Mouse (Mus musculus) heart, postnatal 4 days (tissue): ENCODE results near the gene Fbxo9. TPM values are rescaled to one million over a fixed set of nuclear protein-coding genes. Genes with fewer than 3 reads are reported as not detected.
"Not testable (repeated sequence)": the region's sequence is repeated elsewhere in the genome, so short reads cannot be mapped to it uniquely, and the experiment has no call there.

ENCODE experiments used
- DNase-seq: peaks from one replicate; pipeline ENCODE4 v3.0.0; 2021
- total RNA-seq, 2 experiments: library from RNA; stranded (reverse); gene quantifications; 2 replicates each; pipeline ENCODE4 v1.2.3; 2021

The Fbxo9 gene
- 10 to 100 TPM; 67.6 to 72.3 TPM for total RNA-seq

GRCm38 (mm10) chr9:78108796-78109239, at the start of gene Fbxo9, which contains the start of gene Ick:
Fbxo9 (minus strand) TSS chr9:78109065.
Ick (plus strand) TSS chr9:78109192.
- peak; percentile 87 for DNase-seq

GRCm38 (mm10) chr9:78157221-78157620, 48.4 kb upstream of the Fbxo9 start:
- DNase-seq, result no peak

DNA sequence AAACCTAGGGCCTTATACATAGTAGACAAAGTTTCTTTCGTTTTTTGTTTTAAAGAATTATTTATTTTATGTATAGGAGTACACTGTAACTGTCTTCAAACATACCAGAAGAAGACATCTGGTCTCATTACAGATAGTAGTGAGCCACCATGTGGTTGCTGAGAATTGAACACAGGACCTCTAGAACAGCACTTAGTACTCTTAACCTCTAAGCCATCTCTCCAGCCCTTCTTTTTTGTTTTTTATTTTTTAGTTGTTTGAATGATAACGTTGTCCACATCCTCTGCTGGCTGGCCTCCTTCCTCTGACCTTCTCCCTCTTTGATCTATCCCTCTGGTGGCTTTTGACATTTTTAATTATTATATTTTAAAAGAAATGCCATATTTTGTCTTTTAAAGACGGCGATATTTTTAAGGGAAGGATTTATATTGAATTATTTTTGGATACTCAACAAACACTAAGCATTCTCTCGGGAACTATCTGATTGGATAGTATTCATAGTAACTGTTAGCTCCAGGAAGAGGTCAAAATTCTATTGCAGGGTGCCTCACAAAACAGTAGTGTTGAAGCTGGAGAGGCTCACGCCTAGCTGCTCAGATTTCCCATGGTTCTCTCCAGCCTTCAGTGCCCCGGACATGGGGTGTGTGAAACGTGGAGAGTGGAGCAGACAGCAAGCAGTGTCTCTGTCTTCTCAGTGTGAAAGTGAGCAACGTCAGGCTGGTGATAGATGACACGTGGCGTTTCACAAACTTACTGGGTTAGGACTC, 45.5 kb upstream of the Fbxo9 start:
- DNase-seq, result no peak

DNA sequence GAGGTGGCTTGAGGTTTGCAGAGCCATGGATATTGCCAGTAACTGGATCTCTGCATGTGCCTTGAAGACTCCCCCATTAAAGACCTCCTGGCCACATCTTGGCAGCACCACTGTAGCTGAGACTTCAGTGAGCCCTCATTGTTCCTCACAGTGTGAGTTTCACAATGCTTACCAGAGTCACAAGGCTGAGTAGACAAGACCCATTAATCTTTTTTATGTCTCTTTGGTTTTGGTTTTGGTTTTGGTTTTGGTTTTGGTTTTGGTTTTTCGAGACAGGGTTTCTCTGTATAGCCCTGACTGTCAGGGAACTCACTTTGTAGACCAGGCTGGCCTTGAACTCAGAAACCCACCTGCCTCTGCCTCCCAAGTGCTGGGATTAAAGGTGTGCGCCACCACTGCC, 40.9 kb upstream of the Fbxo9 start:
- not testable (repeated sequence) for DNase-seq

DNA sequence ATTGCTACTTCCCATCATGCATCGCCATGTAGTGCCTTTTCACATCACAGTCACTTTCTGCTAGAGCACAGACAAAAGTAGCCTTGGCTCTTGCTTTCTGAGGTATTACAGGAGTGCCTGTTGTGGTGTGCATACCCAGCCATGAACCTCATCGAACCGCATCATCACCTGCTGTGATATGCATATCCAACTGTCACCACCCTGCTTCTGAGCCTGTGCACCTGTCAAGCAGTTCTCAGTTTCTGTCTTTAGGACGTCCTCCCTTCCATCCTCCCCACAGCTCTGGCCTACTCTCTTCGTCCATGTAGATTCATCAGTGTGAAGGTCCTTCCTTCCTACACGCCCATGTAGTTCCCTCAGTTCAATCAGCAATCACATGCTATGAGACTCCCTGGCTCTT, 39.3 kb upstream of the Fbxo9 start:
- DNase-seq, result no peak

DNA sequence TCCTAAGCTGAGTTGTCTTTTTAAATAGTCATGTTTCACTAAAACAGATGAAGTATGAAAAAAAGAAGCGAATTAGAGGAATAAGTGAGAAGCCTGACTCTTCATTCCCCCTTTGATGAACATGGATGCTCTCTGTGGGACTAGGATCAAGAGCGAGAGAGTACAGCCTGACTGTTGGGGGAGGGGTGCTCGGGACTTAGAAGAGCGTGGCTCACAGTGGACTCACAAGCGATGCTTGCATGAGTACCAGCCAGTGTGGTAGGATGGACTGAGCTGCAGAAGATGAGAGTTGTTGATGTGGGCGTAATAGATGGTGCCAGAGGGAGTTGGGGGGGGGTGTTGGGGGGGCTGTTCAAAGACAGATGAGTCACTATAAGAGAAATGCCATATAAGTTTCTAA, 37.8 kb upstream of the Fbxo9 start:
- DNase-seq, result no peak

GRCm38 (mm10) chr9:78146099-78146498, 37.2 kb upstream of the Fbxo9 start:
- no peak for DNase-seq

DNA sequence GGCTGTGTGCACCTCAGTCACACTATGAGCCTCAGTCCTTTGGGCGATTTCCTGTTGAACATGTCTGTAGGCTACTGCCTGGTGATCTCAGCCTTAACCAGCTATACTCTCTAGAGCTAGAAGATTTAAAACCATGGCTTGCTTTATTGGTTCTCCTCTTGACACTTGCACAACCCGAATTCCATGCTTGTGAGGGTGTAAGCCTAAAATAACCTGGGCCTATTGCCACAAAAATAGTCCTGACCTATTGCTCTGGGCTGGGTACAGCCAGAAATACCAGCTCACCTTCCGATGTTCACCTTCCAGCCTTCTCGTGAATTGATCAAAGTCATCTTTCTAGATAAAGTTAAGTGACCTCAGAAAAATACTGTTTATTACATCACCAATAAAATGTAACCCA, 30.6 kb upstream of the Fbxo9 start:
- DNase-seq, result peak; percentile 44

- no peak for DNase-seq
Observed at GRCm38 (mm10) chr9:78138044-78138676, 29.3 kb upstream of the Fbxo9 start.

DNA sequence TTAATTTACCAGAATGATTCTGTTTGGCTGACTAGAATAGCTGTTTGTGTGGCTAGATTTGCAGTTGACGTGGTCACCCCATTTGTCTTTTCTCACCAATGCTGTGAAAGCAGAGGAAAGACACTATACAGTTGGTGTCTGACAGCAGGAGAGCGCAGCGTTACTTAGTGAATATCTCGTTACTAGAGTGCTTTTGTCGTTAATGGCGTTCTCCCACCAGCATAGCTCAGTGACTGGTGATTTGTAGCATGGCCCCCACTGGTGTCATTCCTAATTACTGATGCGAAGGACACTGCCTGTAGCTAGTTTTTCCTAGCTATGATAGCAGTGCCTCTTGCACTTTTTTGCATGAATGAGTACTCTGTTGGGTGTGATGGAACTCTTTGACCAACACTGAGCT, 26.8 kb upstream of the Fbxo9 start:
- DNase-seq, result no peak

- DNase-seq, result no peak
Observed at GRCm38 (mm10) chr9:78126643-78127042, 17.8 kb upstream of the Fbxo9 start.

GRCm38 (mm10) chr9:78126007-78126406, 17.1 kb upstream of the Fbxo9 start:
- no peak for DNase-seq

DNA sequence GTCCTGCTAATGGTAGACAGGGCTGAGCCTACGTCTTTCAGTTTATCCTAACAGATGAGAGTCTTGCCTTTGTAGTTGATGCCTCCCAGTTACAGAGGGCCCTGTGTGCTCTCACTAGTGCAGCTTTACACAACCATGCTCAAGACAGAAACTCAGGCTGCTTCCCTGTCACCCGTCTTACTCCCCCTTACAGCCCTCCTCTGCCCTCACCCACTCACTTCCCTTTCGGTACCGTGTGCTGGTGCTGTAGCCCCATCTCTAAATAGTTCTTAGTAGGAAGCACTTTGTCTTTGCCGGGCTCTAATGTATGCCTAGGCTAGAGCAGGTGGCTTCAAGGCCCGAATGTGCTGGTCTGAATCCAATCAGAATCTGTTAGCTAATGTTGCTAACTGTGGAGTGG, 15.4 kb upstream of the Fbxo9 start:
- DNase-seq, result no peak

GRCm38 (mm10) chr9:78122939-78123712, 14.3 kb upstream of the Fbxo9 start:
- DNase-seq, result no peak

- no peak for DNase-seq
Observed at GRCm38 (mm10) chr9:78121985-78122384, 13.1 kb upstream of the Fbxo9 start.

DNA sequence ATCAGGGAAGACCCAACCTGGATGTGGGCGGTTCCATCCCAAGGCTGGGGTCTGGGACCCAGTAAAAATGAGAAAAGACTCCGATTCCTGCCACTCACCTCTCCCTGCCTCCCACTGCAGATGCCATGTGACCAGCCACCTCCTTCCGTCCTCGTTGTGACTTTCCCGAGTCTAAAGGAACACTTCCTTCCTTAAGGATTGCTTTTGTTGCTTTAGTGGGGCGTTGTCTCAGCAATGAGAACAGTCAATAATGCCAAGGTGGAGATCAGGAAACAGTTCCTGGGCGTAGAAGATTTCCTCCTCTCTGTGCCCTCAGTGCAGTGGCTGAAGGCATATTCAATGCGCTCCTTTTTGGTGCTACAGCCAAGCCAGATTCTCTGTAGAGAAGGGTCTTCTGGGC, 12.5 kb upstream of the Fbxo9 start:
- no peak for DNase-seq

- DNase-seq, result no peak
Observed at GRCm38 (mm10) chr9:78117690-78118089, 8.8 kb upstream of the Fbxo9 start.

DNA sequence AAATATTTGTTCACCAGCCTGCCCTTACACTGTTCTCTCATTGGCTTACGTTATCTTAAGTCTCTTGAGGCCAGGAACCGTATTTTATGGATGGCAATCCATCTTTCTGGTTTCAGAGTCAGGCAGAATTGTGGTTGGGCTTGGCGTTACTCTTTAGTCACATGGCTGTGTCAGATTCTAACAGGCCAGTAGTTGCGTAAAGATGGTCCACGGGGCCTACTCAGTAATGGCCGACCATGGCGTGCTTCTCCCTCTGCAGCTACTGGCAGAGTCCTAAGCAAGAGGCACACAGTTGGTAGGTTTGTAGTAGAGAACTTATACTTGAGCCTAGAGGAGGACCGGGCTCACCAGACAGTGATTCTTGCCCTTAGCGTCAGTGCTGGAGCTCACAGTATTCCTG, 6.9 kb upstream of the Fbxo9 start:
- no peak for DNase-seq

- DNase-seq, result no peak
Observed at GRCm38 (mm10) chr9:78113538-78113885, 4.6 kb upstream of the Fbxo9 start.

DNA sequence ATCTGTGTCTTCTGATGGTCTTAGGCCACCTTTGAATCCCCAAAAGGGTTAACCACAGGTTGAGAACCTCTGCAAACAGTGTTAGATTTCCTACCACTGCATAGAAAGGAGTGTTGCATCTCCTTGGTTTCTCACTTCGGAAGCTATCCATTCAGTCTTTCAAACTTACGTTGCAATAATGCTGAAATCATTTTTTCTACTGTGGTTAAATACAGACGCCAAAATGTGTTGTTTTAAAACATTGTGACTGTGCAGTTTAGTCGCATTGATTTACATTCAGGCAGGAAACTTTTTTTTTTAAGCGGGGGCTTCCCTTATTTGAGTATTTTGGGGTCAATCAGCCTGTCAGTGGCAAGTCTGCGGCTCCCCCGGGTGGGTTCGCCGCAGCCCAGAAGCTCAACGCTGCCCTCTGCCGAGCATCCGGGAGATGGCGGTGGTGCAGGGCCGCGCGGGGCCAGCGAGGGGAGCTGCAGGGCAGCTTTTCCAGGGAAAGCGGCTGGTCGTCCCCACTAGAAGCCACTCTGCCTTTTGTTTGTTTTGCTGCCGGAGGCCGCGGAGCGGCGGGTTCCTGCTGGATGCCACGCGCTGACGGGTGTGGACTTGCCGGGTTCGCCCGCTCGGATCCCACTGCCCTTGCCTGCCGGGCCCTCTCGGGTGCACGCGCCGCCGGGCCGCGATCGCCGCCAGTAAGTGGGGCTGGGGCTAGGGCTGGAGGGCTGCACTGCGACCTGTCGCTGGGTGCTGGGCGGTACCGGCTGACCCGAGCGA, 4.1 kb upstream of the Fbxo9 start:
- DNase-seq, result peak; percentile 97

DNA sequence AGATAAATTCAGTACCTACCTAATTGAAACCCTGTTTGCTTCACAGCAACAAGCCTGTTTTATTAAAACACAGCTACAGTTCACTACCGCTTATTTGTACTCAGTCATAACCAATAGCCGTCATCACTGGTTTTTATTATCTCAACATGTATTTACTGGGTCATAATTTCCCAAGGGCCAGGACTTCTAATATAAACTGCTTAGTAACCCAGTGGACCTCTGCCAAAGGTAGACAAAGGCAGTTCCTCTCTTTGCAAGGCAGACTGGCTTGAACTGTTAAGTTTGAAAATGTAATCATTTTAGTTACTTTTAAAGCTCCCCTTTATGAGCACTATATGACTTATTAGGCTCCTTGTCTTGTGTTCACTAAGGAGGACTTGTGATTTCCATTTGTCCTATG, 2.6 kb upstream of the Fbxo9 start:
- DNase-seq, result no peak

GRCm38 (mm10) chr9:78109656-78110055, 791 bp upstream of the Fbxo9 start:
- DNase-seq, result no peak
